Mouse (Mus musculus) spleen, postnatal 14 days (tissue): ENCODE results near the gene Cpa2.

Experiments
- DNase-seq, 2 experiments: peaks; one replicate each; pipeline ENCODE4 v3.0.0; 2021 to 2022; ENCODE audit warnings: low spot score in 2 of 2

The Cpa2 gene

DNA sequence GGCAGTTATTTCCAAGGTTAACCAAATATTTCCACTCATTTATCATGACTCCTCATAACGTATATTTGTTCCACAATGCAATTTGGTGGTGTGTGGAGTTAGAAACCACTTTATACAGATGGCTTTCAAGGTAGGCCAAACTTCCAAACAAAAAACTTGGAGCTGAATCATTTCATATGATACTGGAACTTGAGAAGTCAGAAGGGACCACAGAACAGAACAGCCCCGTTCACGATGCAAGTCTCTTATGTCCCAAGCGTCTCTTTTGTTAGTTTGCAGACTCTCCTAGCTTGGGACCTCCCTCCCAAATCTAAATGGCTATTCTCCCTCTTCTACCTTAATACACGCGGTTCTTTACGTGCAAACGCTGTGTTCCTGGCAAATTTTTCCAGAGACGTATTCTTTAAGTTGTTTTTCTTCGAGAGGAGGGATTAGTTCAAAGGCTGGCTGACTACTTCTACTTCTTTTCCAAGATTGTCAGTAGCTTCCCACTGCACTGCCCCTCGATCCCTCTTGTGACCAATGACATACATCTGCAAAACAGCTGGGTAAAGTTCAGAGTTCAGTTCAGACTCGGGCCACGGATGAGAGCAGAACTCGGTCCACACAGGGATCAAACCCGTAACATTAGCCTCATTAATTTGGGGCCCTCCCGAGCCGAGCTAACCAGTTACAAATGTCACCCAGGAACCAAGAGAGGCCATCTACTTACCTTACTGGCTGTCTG, 35.3 kb downstream of the Cpa2 start:
- no peak for DNase-seq

DNA sequence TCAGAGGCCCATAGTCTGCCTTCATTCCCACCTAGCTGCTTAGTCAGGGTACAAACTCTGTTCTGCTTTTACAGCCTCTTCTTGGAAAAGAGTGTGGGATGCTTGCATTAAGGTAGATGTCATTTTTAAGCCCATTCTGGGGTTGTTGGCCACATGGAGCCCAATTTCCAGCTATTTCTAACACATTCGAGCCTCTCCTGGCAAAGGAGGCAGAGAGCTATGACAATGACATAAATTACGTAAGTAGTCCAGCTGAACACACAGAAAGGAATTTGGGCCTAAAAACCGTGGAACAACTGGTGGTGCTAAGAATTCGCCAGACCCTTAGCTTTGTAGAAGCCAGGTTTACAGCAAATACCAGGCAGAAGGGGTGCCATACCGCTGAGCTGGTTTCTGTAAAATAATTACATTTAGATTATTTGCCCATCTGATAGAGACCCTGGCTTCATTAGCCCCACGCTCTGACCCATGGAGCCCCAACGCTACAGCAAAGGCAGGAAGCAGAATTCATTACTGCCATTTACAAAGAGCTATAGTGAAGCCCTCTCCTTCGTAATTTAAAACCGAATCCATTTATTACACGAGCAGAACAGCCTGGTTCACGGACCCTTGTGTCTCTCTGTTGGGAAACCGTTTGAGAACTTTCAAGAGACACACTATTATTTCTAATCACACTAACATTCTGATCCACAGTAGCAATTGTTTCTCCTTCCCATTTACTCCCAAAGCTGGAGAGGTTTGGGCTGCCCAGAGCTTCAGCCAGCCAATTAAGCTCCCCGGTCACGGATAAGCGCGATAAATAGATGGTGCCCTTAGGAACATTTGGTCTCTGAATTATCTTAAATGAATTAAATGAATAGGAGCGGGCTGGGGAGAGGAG, 38.8 kb downstream of the Cpa2 start:
- no peak for DNase-seq

DNA sequence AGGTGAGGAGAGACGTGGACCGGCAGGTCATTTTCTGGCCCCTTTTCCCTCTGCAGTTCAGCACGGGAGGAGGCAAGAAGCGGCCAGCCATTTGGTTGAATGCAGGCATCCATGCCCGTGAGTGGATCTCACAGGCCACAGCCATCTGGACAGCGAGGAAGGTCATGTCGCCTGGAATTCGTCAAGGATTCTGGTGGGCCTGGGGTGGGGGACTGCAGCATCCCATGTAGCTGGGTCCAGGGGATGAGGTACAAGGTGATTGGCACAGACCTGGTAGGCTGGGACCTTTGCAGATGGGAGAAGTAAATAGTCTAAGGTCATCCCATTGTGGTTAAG, 39.4 kb downstream of the Cpa2 start:
- no peak for DNase-seq

- DNase-seq = no peak
Observed at GRCm38 (mm10) chr6:30586886-30587442, 45.6 kb downstream of the Cpa2 start.

- no peak for DNase-seq
Observed at GRCm38 (mm10) chr6:30589819-30590218, 48.4 kb downstream of the Cpa2 start.

GRCm38 (mm10) chr6:30591851-30592404, 50.5 kb downstream of the Cpa2 start:
- DNase-seq = no peak

DNA sequence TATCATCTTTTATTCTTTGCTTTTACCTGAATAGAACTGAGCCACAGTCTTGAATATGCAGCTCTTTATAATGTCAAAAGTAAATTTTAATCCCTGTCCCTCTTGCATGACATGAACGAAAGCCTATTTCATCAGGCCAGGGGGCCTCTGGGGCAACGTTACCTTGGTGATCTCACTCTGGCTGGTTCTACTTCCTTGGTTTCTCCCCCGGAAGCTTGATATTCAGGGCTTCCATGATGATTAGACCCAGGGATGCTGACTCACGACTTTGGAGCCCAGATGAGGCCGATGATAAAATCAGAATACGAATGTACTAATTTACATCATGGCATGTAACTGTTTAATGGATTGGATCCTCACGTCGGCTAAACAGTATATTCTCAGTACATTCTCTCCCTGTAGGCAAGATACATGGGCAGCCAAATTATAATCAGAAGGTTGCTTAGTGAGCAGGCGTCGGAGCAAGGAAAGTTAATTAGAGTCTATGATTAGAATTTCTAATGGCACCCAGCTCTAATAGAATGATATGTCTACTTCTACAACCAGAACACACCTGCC, 51.1 kb downstream of the Cpa2 start:
- DNase-seq = no peak

- no peak for DNase-seq
Observed at GRCm38 (mm10) chr6:30594364-30594763, 53.0 kb downstream of the Cpa2 start.

DNA sequence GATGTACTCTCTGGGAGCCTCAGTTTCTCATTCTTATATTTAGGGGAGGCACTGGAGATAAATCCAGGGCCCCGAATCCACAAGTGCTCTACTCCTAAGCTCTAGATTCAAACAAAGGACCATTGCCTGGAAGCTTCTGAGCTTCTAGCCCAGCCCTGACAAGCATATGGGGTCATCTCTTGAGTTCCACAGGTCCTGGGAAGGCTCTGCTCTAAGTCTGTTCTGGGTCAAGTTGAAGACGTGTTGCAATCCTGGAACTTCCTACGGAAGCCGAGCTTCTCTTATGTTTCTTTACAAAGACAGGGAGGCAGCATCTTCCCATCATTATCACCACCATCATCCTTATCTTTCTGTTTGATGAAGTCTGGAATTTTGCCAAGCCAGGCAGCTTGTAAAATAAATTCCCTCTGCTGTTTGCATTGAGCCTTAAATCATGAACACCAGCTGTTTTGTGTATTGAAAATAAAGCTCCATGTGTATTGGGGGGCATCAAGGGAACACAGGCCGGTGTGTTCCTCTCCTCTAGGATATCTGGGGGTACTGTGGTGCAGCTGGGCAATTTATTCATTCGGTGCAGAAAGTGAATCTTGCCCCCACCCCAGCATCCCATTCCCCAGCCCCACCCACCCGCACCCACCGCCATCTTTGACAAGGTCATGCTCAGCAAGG, 55.0 kb downstream of the Cpa2 start:
- DNase-seq = no peak

- DNase-seq = no peak
Observed at GRCm38 (mm10) chr6:30600033-30600432, 58.7 kb downstream of the Cpa2 start.

- DNase-seq = no peak
Observed at GRCm38 (mm10) chr6:30600995-30601394, 59.6 kb downstream of the Cpa2 start.

DNA sequence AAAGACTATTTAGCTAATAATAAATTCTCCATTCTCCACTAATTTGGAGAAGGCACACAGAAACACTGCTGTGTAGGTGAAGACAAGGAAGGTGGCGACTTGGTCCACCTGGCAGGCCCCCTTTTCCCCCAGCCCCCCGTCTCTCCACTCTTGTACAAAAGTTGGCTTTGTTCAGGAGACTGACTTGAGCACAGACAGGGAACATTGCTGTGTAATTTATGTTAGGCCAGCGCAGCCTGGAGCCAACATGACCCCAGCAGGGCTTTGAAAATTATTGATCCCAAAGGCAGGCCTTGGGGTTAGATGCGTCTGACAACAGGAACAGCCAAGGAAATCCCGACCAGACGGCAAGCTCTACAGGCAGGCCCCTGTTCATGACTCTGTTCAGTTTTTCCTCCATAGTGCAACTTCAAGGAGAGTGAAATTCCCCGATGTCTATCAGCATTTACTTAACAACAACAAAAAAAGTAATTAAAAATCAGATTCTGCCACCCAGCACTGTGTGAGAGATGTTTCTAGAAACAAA, 63.0 kb downstream of the Cpa2 start:
- DNase-seq = no peak

GRCm38 (mm10) chr6:30605111-30605510, 63.7 kb downstream of the Cpa2 start:
- no peak for DNase-seq

GRCm38 (mm10) chr6:30605672-30606071, 64.3 kb downstream of the Cpa2 start:
- DNase-seq = no peak

DNA sequence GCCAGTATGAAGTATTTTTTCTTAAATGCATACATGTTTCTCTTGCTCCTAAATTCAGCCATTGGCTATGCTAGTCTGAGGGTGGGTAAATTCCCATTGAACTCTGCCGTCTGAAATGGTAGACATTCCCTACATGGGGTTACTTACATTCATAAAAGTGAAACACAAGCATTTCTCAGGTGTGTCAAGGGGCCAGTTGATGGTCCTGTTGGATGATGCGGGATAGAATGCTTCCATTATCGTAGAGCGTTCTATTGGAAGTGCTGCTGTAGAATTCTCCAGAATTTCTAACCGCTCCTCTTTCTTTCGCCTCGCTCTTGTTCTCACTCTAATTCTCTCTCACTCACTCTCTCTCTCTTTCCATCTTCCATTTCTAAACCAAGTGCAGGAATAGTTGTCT, 69.3 kb downstream of the Cpa2 start, which contains the start of gene Cpa5:
TSS of gene Cpa5 (plus strand) at position 301 of the 400 bp plus-strand sequence.
- DNase-seq = no peak

DNA sequence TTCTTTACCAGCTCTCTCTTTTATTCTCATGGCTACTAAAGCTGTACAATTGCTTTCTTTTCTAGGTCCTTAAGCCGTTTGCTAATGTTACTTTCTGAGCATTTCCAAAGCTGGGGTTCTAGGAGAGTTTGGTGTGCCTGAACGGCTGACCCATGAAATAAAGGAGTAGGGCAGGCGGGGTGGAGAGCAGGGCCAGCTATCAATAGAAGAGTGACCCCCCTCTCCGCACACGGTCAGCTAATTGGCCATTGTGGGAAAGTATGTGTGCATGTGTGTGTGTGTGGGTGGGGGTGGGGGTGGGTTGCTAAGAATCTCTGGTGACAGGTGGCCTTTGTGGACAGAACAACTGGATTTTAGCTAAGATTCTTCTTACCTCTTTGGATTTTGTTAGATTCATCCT, 69.8 kb downstream of the Cpa2 start:
- no peak for DNase-seq
